Mouse (Mus musculus): ENCODE results near the gene Vav2. TPM values are rescaled to one million over a fixed set of nuclear protein-coding genes. Genes with fewer than 3 reads are reported as not detected.

Gene Vav2
- polyA plus RNA-seq, 1 experiment, result 6.6 TPM

DNA sequence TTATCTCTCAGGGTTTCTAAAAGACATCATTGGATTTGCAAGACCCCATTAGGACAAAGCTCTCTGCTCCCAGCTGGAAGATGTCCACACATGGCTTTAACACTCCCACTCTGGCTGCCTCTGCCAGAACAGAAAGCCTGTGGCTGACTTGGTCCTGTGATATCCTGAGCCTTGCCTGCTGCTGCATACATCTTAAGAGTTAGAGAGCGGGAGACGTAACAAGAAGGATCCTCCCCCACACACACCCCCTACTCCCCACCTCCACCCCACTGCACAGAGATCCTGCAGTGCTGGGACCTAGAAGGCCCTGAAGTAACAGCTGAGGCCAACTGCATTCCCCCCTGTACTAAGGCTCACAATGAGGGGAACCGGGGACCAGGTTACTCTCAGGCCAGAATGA, 114.3 kb downstream of the Vav2 start:
- Histone ChIP-seq H3K4me3 (ENCODE audit: insufficient read depth, low read depth, low read length) (no peak overlapping the region), H3K27ac (replicated peaks; ENCODE audit: low read depth, low read length) (no peak overlapping the region), H3K4me1 (ENCODE audit: control insufficient read depth, insufficient read depth, insufficient read length, low read length) (peaks cover 7% of the 10 kb centered on the region)

DNA sequence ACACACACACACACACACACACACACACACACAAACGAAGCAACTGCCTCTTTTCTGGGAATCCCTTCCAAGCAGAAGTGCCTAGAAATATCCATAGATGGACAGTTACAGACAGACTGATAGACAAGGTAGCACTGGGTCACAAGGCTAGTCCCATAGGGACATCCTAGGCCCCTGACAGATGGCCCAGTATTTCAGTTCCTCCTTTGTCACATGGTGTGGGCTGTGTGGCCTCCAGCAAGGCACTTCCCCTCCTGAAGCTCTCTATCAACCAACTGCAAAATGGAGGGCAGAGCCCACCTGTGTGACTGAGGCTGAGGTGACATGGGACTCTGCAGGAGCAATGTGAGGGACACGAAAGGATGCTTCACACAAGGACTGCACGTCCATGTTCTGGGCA, 115.2 kb downstream of the Vav2 start:
- no peak overlapping the region for H3K27ac ChIP-seq (replicated peaks; ENCODE audit: low read depth, low read length)
- H3K4me3 ChIP-seq (ENCODE audit: insufficient read depth, low read depth, low read length), result no peak overlapping the region
- peaks cover 7% of the 10 kb centered on the region; the same call in 1 of the 2 replicates for H3K4me1 ChIP-seq (ENCODE audit: control insufficient read depth, insufficient read depth, insufficient read length, low read length)

DNA sequence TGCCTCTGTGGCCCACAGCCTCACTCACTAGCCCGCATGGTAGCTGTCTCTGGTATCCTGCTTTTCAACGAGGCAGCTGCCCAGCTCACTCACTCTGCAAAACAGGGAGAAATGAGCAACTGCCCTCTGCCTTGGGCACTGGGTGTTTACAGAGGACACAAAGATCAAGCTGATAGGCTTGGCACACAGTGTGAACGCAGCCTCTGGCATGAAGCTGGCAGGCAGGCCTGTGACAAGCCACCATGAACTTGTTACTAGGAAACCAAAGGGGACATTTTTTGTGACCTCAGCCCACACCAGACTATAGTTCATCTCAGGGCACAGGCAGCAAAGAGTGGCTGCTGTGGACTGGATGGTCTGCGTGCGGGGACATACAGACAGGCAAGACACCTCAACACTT, 115.9 kb downstream of the Vav2 start:
- no peak overlapping the region for H3K4me3 ChIP-seq (ENCODE audit: insufficient read depth, low read depth, low read length)
- no peak overlapping the region for H3K27ac ChIP-seq (replicated peaks; ENCODE audit: low read depth, low read length)
- peaks cover 7% of the 10 kb centered on the region; the same call in 1 of the 2 replicates for H3K4me1 ChIP-seq (ENCODE audit: control insufficient read depth, insufficient read depth, insufficient read length, low read length)

DNA sequence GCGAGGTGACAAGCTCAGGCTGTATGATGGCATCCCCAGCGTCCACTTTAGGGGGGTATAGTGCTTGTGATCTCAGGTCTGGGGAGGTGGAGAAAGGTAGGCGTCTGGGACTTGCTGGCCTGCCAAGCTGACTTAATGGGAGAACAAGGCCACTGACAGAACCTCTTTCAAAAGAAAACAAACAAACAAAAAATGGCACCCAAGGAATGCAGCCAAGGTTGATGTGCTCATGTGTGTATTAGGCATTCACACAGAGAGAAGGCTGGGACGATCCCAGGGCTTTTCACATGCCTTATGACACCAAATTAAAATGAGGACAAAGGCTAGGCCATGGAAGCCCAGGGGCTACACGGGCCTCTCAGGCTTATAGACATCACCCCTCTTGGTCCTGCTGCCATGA, 116.6 kb downstream of the Vav2 start:
- no peak overlapping the region for H3K27ac ChIP-seq (replicated peaks; ENCODE audit: low read depth, low read length)
- H3K4me1 ChIP-seq (ENCODE audit: control insufficient read depth, insufficient read depth, insufficient read length, low read length), result peaks cover 9% of the 10 kb centered on the region
- no peak overlapping the region for H3K4me3 ChIP-seq (ENCODE audit: insufficient read depth, low read depth, low read length)

DNA sequence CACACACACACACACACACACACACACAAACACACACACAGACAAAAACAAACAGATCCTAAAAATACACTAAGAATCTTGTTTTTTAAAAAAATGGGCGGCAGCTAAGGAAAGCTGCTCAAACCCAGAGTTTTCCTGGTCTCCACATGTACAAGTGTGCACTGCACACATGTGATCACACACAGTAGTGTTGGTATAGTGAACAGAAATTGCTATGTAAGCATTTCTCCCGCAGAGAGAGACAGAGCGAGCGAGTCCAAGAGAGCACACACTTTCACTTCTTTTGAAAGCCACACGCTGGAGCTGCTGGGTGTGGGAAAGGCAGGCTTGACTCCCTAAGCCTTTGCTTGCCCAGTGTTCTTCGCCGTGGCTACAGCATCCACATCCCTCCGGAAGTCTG, 120.2 kb downstream of the Vav2 start:
- Histone ChIP-seq H3K4me3 (ENCODE audit: insufficient read depth, low read depth, low read length) (no peak overlapping the region), H3K4me1 (ENCODE audit: control insufficient read depth, insufficient read depth, insufficient read length, low read length) (peaks cover 12% of the 10 kb centered on the region), H3K27ac (replicated peaks; ENCODE audit: low read depth, low read length) (no peak overlapping the region)

DNA sequence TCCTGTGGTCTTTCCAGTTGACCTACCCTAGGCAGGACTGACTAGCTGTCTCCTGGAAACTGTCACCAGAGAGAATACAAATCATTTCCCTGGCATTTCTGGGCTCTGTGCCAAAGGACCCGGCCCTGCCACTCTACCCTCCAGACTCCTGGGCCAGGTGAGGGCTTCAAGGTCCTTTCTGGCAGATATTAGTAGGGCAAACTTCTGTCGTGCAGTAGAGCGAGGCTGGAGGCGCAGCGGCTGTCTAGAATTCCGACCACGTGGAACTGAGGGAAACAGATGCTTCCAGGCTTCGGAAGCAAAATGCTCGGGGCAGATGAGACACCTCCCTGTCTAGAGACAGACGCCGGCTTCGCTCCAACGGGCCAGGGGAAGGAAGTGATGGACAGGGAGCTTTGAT, 122.1 kb downstream of the Vav2 start:
- Histone ChIP-seq H3K27ac (replicated peaks; ENCODE audit: low read depth, low read length) (no peak overlapping the region), H3K4me3 (ENCODE audit: insufficient read depth, low read depth, low read length) (no peak overlapping the region), H3K4me1 (ENCODE audit: control insufficient read depth, insufficient read depth, insufficient read length, low read length) (peaks cover 10% of the 10 kb centered on the region)

DNA sequence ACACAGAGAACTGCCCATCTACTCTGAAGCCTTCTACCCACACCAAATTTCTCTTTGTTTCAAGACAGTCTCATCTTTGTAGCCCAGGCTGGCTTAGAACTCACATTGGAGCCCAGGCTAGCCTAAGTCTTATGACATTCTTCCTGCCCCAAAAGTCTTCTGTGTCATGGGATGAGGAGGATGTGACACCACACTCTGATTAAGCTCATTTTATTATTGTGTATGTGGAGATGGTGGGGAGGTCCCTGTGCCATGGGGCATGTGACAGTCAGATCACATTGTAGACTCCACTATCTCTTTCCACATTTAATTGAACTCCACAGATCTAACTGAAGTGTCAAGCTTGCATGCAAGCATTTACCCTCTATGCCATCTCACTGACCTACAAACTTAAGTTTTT, 122.8 kb downstream of the Vav2 start:
- H3K27ac ChIP-seq (replicated peaks; ENCODE audit: low read depth, low read length), result no peak overlapping the region
- no peak overlapping the region for H3K4me3 ChIP-seq (ENCODE audit: insufficient read depth, low read depth, low read length)
- H3K4me1 ChIP-seq (ENCODE audit: control insufficient read depth, insufficient read depth, insufficient read length, low read length), result peaks cover 10% of the 10 kb centered on the region

DNA sequence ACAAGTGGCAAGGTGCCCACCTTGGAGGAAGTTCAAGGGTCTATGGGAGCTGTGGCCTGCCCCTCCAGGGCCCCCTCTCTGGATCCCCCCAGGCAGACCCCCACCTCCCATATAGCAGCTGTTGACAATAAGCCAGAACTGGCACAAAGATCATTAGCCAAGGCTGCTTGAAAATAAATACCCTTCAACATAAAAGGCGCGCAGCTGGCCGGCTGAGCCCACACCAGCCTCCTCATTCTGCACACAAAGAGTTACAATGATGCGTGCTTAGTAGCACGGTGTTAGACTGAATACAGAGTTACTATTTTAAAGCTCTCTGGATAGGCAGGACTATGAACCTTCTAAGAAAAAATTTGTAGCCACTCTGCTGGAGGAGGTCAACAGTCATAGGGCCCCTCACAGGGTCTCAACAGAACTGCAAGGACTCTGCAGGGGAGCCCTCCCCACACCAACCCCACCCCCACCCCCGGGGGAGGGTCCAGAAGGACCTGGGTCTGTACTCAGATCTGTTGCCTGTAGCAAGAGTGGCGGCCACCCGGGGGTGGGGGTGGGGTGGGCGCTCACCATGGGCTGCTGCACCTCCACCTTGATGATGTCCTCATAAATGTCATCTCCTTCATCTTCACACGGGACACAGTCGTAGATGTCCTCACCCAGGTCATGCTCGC, 125.3 kb downstream of the Vav2 start:
- Histone ChIP-seq H3K27ac (replicated peaks; ENCODE audit: low read depth, low read length) (no peak overlapping the region), H3K4me1 (ENCODE audit: control insufficient read depth, insufficient read depth, insufficient read length, low read length) (peaks cover 10% of the 10 kb centered on the region), H3K4me3 (ENCODE audit: insufficient read depth, low read depth, low read length) (no peak overlapping the region)

DNA sequence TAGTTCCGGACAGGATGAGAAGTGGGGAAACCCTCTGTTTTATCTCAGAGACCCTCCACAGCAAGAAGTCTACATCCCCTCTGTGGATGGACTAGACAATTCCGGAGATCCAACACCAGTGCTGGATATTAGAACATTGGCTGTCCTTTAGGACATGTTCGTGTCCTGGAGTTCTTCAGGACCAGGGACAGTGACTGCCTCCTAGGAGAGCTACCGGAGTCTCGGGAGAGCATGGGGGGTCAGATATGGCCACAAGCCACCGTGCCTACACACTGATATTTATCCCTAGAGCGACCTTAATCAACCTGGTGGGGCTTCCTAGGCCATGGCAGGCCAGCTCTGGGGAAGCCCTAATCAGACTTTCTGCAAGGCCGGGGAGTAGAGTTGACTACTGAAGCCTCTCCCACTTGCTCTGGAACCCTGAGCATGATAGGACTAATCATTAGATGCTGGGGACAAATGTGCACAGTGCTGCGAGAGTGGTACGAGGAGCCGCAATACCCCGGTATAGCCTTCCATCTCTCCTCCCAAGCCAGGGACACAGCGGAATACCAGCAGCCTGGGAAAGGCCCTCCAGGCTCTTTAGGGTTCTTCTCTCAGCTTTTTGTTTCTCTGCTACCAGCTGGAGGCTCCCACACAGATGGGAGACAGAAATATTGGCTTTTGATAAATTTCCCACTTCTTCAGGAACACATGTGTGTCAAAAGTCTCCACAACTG, 125.9 kb downstream of the Vav2 start:
- Histone ChIP-seq H3K4me3 (ENCODE audit: insufficient read depth, low read depth, low read length) (no peak overlapping the region), H3K27ac (replicated peaks; ENCODE audit: low read depth, low read length) (no peak overlapping the region), H3K4me1 (ENCODE audit: control insufficient read depth, insufficient read depth, insufficient read length, low read length) (peaks cover 10% of the 10 kb centered on the region)

DNA sequence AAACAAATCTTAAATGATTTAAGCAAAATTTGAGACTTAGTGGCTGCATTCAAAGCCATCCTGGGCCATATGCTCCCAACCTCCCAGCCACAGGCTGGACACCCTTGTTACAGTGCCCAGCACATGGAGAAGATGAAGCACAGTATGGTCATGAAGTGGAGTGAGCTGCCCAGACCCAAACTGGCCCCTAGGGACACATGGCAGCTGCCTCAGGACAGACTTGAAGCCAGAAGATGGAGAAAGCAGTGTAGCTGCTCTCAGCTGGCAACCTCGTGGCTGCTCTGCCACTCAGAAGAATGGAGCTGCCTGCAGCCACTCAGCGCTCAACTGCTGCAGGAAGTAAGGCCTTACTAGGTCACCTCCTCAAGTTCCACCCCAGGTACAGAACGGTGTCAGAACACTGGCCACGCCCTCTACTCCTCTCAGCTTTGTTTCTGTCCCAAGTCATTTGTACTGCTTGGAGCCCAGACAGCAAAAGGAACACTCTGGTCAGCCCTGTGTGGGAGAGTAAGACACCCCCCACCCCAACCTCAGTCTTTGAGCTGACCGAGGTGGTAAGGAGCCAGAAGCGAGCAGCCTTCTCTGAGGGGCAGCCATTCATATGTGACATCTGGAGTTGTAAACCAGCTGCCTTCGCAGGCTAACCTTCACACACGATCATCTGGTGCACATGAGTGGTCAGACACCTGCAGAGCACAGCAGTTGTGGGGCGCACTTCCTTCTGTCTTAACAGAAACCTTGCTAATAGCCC, 130.0 kb downstream of the Vav2 start:
- H3K27ac ChIP-seq (replicated peaks; ENCODE audit: low read depth, low read length), result no peak overlapping the region
- no peak overlapping the region for H3K4me3 ChIP-seq (ENCODE audit: insufficient read depth, low read depth, low read length)
- no peaks in the 10 kb centered on the region for H3K4me1 ChIP-seq (ENCODE audit: control insufficient read depth, insufficient read depth, insufficient read length, low read length)

DNA sequence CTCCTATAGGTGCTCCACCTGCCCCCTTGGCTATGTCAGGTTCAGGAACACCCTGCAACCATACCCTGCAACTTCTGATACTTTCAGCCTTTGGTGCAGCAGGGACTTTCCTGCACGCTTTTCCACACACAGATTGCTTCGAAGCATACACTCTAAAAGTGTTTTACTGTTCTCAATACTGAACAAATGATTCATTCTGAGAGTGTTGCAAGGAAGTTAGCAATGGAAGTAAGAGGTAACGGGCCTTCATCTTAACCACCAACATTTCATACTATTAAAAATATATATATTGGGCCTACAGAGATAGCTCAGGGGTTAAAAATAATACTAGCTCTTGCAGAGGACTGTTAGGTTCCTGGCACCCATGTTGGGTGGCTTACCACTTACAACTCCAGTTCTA, 132.1 kb downstream of the Vav2 start:
- Histone ChIP-seq H3K4me1 (ENCODE audit: control insufficient read depth, insufficient read depth, insufficient read length, low read length) (no peaks in the 10 kb centered on the region), H3K27ac (replicated peaks; ENCODE audit: low read depth, low read length) (no peak overlapping the region), H3K4me3 (ENCODE audit: insufficient read depth, low read depth, low read length) (no peak overlapping the region)

DNA sequence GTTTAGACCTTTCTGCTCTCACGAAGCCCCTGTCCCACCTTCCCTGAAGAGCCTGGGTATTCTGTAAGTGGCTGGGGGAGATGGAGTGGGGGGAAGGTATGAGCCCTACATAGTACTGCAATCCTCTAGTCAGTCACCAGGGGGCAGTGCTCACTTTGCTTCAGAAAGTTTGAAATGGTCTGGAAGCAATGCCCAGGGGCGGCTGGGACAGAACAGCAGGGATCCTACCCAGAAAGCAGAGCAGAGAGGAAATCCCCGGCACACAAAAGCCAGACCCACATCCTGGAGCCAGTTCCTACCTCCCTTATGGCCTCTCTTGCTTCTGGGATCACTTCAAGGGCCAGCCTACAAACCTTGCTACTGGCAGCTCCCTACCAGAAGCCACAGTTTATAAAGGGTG, 137.8 kb downstream of the Vav2 start:
- H3K4me3 ChIP-seq (ENCODE audit: insufficient read depth, low read depth, low read length), result no peak overlapping the region
- 0 out of 2 replicates have a peak, but pooled peaks cover 3% of the 10 kb centered on the region for H3K4me1 ChIP-seq (ENCODE audit: control insufficient read depth, insufficient read depth, insufficient read length, low read length)
- no peak overlapping the region for H3K27ac ChIP-seq (replicated peaks; ENCODE audit: low read depth, low read length)

DNA sequence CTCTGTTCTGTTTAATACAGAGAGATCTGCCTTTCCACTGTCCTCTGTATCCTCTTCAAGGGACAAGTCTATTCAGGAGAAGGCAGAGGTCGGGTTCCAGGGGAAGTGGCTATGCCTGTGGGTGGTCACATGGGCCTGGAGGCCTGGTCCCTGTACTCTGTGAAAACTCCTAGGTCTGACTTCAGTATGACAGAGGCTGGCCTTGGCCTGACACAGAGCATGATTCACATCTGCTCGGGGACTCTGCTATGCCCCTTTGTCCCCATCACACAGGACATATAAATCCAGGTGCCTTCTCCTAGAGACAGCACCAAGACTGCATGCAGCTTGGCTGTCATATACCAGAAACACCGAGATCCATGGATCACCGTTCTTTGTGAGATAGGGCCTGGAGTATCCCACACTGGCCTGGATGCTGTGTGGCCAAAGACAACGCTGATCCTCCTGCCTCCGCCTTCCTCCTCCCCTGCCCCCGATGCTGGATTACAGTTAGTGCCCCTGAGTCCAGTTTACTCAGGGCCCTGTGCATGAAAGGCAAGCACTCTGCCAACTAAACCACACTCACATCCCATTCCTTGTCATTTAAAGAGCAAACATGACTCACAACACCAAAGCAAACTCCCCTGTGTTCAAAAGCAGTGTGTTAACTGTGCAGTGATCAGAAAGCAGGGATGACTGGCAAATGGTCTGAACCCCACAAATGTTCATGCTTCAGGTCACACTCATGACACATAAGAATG, 139.7 kb downstream of the Vav2 start:
- Histone ChIP-seq H3K4me1 (ENCODE audit: control insufficient read depth, insufficient read depth, insufficient read length, low read length) (0 out of 2 replicates have a peak, but pooled peaks cover 3% of the 10 kb centered on the region), H3K27ac (replicated peaks; ENCODE audit: low read depth, low read length) (no peak overlapping the region), H3K4me3 (ENCODE audit: insufficient read depth, low read depth, low read length) (no peak overlapping the region)

DNA sequence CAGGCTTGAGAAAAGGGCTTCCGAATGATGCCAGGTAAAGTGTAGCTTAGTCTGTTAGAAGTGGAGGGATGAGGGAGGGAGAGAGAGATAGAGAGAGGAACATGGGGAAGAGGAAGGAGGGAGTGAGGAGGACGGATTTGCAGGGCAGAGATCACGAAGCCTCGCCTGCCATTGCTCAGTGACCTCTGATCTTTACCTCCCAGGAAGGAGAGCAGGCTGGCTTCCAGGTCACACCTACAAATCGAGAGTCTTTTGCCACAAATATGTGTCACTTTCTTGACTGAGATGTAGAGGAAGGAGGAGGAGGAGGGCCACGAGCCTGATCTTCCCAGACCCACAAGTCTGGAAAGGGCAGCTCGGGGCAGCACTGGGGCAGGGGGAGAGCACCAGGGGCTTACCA, 142.4 kb downstream of the Vav2 start:
- no peak overlapping the region for H3K27ac ChIP-seq (replicated peaks; ENCODE audit: low read depth, low read length)
- 0 out of 2 replicates have a peak, but pooled peaks cover 3% of the 10 kb centered on the region for H3K4me1 ChIP-seq (ENCODE audit: control insufficient read depth, insufficient read depth, insufficient read length, low read length)
- no peak overlapping the region for H3K4me3 ChIP-seq (ENCODE audit: insufficient read depth, low read depth, low read length)

DNA sequence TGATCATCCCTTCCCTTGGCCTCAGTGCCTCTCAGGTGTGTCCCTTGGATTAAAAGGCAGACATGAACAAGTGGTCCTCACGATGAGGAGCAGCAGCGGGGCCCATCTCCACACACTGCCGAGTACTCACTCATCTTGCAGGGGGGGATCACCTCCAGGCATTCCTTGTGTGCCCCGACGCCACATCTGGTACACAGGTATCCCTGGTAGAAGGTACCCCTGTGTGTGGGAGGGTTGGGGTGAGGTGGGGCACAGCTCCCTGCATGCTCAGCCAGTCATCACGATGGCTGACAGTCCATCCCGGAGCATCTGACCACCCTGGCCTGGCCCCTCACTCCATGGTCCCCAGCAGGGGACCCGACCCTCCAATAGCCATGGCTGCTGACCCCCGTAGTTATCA, 145.1 kb downstream of the Vav2 start:
- Histone ChIP-seq H3K27ac (replicated peaks; ENCODE audit: low read depth, low read length) (no peak overlapping the region), H3K4me3 (ENCODE audit: insufficient read depth, low read depth, low read length) (no peak overlapping the region), H3K4me1 (ENCODE audit: control insufficient read depth, insufficient read depth, insufficient read length, low read length) (no peaks in the 10 kb centered on the region)

Measured in brown adipose tissue, adult 24 weeks (tissue).